Mouse (Mus musculus): ENCODE results near the gene Nkapd1.

Nkapd1 gene

GRCm38 (mm10) chr9:50596973-50597372, 20.3 kb downstream of the Nkapd1 start:
- no peak for DNase-seq

- no peak for DNase-seq
These were observed 22.4 kb downstream of the Nkapd1 start for GRCm38 (mm10) chr9:50594794-50595417.

GRCm38 (mm10) chr9:50593544-50593943, 23.7 kb downstream of the Nkapd1 start:
- peak in 1 of 2 experiments; percentile 26 for DNase-seq

DNA sequence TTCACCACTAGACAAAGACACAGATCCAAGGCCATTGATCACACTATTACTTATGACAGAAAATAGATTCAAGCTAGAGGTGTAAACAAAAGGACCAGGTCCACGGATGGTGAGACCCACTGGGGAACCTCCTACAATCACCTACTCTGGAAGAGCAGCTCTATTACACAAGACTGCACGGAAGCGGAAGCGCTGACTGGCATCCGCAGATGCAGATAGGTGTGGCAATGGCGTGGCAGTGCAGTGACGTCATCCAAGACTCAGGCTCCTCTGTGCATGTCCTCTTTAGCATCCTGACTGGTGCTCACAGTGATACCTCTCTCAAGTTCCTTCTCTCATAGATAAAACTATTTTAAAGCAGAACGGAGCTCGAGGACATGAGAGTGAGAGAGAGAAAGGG, 24.3 kb downstream of the Nkapd1 start:
- no peak for DNase-seq

DNA sequence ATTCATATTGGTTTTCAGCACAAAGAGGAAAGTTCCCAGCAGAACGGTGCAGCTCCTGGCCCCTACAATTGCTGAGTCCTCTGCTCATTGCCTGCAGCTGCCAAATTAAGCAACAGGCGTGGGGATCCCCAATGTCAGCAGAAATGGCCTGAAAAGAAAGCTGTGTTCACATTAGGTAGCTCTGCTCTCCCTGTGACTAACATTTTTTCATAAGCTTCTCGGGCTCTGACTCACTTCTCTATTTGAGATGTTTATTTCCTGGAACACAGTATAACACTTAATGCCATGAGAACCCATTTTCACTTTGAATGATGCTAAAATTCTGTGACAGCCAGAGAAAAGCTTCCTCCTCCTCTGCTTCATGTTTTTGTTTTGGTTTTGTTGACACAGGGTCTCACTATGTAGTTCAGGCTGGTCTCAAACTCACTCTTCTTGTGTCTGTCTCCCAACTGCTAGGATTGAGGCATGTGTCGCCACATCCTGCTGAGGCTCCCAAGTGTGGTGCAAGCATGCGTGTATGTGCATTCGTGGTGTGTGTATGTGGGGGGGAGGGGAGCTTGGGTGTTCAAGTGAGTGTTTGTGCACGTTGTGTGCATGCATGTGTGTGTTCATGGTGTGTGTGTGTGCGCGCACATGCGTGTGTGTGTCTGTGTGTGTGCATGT, 26.3 kb downstream of the Nkapd1 start:
- DNase-seq, result no peak

DNA sequence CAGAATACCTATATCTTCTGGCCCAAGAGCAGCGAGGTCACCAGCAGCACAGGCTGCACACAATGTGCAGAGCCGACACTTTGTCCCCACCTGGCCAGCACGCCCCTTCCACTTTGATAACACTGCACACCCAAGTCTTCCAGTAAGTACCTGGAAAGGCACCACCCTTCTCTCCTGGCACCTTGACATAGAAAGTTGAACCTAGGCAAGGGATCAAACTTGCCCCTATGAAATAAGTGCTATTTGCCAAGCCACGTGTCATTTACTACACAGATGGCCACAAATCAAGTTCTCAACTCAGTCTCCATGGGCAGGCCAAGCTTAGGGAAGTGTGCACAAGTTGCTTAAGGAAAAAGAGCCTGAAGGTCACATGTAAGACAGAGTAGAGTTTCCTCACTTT, 30.3 kb downstream of the Nkapd1 start:
- DNase-seq, result no peak

DNA sequence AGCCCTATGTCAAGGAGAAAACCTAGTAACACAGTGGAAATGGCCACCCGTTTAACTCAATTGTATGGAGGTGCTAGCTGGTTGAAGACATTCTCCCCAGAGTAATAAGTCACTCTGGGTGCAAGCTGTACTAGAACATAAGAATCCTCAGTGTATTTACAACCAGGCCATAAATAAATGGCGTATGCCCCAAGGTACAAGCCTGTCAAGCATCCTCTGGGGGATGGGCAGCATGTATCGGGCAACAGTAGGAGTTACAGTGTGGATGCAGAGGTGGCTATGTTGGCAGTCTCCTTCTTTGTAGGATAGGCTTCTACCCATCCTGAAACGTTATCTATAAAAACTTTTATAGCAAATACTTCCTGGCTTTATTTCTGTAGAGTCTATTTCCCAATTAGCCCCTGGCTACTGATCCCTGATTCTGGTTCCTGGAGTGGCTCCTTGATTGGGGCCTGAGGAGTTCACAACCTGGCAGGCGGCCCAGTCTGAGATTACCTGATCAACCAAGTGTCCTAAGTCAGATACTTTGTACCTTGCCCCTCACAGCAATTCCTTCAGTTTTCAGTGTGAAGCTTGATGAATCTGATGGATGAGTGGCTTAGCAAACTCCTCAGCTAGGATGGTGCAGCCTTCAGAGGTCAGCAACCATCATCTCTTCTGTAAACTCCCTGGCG, 32.0 kb downstream of the Nkapd1 start:
- DNase-seq, result no peak

DNA sequence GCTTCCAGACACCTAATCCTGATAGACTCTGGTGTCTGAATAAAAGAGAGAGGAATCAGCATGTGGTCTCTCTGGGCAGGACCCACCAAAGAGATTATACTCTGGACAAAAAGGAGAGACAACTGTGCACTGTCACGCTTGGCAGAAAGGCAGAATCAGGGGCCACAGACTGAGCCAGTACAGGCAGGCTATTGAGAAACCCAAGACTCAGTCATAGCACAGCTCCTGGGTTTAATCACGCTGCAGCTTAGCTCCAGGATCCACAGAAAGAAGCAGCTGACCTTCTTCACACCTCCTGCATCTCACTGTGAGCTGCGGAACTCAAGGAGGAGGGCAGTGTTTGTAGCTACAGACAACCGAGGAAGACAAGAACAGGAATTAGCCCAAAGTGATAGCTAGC, 36.9 kb downstream of the Nkapd1 start:
- DNase-seq, result no peak

GRCm38 (mm10) chr9:50569599-50570525, 47.4 kb downstream of the Nkapd1 start:
- no peak for DNase-seq

DNA sequence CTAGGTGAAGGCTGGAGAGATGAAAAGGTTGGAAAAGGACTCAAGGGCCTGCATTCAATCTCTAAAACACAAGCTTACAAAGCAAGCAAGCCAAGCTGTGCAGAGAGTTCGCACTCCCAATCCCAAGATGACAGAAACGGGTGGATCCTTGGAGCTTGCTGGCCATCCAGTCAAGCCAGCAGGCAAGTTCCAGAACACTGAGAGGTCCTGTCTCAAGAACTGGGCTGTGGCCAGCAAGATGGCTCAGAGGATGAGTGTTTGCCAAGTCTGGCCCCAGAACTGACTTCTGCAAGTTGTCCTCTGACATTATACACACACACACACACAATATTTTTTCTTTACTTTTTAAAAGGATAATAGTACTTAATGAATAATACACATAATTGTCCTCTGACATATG, 49.4 kb downstream of the Nkapd1 start:
- no peak for DNase-seq

GRCm38 (mm10) chr9:50567372-50567771, 49.9 kb downstream of the Nkapd1 start:
- DNase-seq, result no peak

DNA sequence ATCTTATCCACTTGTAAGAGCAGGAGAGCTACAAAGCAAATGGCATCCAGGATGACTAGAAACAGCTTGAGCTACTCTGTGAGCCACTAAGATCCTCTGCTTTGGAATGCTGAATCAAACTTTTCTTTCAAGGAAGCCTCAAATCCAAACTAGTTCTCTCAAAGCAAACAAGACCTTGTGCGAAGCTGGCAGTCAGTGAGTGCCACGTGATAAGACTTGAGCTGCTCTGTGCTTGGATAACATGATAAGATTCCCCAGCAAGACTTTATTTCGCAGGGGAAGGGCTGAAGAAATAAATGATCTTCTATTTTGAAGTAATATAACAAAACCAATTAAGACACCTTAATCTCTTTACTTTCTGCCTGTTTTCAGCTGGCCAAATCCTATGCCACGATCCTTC, 51.3 kb downstream of the Nkapd1 start:
- DNase-seq, result no peak

DNA sequence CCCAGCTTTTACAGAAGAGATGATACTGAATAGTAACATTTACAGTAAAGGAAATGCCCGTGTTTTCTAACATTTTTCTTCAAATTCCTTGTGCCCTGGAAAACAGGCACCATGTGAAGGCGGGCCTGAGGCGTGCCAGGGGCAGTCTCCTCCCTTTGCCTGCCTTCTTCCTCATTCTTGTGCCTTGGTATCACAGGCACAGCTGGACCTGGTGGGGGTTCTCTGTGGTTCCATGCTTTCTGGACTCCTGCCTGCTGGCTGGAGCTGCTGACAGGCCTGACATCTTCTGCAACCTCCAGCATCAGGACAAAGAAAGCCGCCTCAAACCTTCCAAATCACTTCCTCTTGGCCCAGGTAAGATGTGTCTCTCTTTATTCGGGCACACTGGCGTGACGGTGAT, 52.1 kb downstream of the Nkapd1 start:
- no peak for DNase-seq

DNA sequence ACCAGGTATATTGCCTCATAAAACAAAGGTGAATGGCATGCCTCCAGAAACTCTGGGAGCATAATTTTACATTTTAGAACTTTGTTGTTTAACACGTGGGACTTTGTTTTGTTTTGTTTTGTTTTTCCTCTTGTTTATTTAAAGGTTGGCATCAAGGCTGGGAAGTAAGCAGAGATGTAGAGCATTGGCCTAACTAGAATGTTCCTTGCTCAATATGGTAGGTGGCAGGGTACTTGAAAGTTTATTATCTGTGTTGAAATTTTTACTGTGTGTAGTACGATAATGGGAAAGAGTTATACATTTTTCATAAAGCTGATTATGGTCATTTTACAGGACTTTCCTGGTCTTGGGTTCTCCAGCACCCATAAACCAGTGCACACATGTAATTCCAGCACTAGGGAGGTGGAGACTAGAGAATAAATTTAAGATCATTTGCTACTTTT, 55.3 kb downstream of the Nkapd1 start:
- DNase-seq, result no peak

DNA sequence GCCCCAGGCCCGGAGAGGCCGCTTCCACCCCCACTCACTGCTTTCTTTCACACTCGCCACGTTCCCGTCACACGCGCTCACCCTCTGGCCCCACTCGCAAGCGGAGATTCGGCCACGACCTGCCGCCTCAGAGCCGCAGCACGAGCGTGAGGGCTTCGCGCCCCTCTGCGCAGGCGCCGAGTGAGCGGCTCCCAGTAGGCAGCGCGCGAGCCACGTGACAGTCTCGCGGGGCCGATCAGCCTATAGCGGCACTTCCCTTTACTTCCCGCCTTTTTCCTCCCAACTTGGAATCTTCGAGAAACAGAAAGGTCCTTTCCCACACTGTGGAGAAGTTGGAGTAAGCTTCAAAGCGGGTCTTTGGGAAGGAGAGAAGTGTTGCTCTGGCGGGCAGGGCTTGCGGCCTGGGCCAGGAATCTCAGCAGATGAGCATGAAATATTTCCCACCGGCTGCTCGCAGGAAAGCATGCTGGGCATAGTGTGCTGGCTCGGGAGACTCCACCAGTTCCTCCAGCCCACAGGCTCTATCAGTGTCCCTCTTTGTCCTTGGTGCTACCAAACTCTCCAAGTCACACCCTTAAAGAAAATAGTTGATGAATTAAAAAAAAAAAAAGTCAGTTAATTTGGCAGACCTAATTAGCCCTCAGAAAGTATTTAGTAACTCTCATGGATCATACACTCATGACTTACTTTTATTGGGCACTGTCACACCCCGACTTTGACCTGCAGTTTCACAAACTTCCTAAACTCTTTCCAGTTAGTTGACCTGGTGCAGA, 55.9 kb downstream of the Nkapd1 start, which contains the start of gene Tex12:
TSS of gene Tex12 (minus strand) at position 181 of the 773 bp plus-strand sequence.
- DNase-seq, result no peak
